20 mouse cellular contexts compared by ENCODE assay signal in the genomic region with DNA sequence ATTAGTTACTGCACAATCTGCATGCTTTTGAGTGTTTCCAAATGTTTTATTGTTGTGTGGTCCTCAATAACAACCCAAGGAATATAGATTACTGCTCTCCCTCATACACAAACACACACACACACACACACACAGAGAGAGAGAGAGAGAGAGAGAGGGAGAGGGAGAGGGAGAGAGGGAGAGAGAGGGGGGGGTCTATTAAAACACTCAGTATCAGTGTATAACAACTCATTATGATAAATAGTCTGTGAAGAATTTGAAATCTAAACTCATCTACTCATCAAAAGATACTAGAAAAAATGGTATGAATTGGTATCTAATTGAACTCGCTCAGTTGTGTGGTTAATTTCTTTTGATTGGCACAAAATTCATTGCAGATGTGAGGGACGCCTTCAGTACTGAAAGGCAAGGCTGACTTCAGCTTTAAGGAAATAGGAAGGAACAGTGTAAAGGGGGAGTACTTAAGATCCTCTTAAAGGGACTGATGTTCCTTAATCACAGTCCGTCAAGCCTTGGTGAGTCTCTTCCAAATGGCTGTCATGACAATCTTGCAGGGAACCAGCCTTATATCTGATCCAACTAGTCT.
"Had no signal": no experiment of that assay in that cellular context is flagged by ENCODE, and none has a peak within 500 bp of the region (broad histone marks: within the 10 kb centered on the region; RNA-seq: fewer than 3 reads in every experiment).

No protein-coding gene starts in this region.

- H3K27me3 ChIP-seq: lung, embryonic 15.5 days; megakaryocyte, embryonic 14.5 days; midbrain, embryonic 13.5 days; midbrain, embryonic 15.5 days; neural tube, embryonic 13.5 days; neural tube, embryonic 15.5 days had no signal

- H3K9me3 ChIP-seq: lung, embryonic 15.5 days; megakaryocyte, embryonic 14.5 days; midbrain, embryonic 13.5 days; midbrain, embryonic 15.5 days; neural tube, embryonic 13.5 days; neural tube, embryonic 15.5 days had no signal

- H3K4me1 ChIP-seq: lung, embryonic 15.5 days; megakaryocyte, embryonic 14.5 days; midbrain, embryonic 13.5 days; midbrain, embryonic 15.5 days; neural tube, embryonic 13.5 days; neural tube, embryonic 15.5 days had no signal

- ATAC-seq: lung, postnatal 0 days; midbrain, embryonic 13.5 days; midbrain, embryonic 15.5 days had no signal

- H3K9ac ChIP-seq: lung, embryonic 15.5 days; midbrain, embryonic 13.5 days; midbrain, embryonic 15.5 days; neural tube, embryonic 13.5 days; neural tube, embryonic 15.5 days had no signal

- H3K36me3 ChIP-seq: lung, embryonic 15.5 days; midbrain, embryonic 13.5 days; midbrain, embryonic 15.5 days; neural tube, embryonic 13.5 days; neural tube, embryonic 15.5 days had no signal

- H3K27ac ChIP-seq: lung, embryonic 15.5 days; macrophage; midbrain, embryonic 13.5 days; midbrain, embryonic 15.5 days; neural tube, embryonic 13.5 days; neural tube, embryonic 15.5 days had no signal

- H3K4me2 ChIP-seq: lung, embryonic 15.5 days; midbrain, embryonic 11.5 days; midbrain, embryonic 13.5 days; midbrain, embryonic 15.5 days; neural tube, embryonic 13.5 days; neural tube, embryonic 15.5 days had no signal

- DNase-seq: lung, adult 2 months; lung, postnatal 14 days; lung, postnatal 36 days; retina, postnatal 1 day; right cerebral cortex, adult 18-20 months; right cerebral cortex, postnatal 25 days; right cerebral cortex, postnatal 4 days; spleen, adult 18-20 months; thymus, adult 18-20 months; thymus, postnatal 14 days; thymus, postnatal 36 days had no signal

- H3K4me3 ChIP-seq: lung, embryonic 15.5 days; megakaryocyte, embryonic 14.5 days; midbrain, embryonic 13.5 days; midbrain, embryonic 15.5 days; neural tube, embryonic 13.5 days; neural tube, embryonic 15.5 days had no signal
